Mouse (Mus musculus) spleen, adult 18-20 months (tissue): ENCODE measurements around the gene Selenoo.
A peak's percentile ranks its signal among the peaks of the same experiment; 100 is the strongest.

Experiments used
- DNase-seq, 2 experiments: peaks; one replicate each; pipeline ENCODE4 v3.0.0; 2022; ENCODE audit warnings: mixed read lengths in 2 of 2

Gene Selenoo

DNA sequence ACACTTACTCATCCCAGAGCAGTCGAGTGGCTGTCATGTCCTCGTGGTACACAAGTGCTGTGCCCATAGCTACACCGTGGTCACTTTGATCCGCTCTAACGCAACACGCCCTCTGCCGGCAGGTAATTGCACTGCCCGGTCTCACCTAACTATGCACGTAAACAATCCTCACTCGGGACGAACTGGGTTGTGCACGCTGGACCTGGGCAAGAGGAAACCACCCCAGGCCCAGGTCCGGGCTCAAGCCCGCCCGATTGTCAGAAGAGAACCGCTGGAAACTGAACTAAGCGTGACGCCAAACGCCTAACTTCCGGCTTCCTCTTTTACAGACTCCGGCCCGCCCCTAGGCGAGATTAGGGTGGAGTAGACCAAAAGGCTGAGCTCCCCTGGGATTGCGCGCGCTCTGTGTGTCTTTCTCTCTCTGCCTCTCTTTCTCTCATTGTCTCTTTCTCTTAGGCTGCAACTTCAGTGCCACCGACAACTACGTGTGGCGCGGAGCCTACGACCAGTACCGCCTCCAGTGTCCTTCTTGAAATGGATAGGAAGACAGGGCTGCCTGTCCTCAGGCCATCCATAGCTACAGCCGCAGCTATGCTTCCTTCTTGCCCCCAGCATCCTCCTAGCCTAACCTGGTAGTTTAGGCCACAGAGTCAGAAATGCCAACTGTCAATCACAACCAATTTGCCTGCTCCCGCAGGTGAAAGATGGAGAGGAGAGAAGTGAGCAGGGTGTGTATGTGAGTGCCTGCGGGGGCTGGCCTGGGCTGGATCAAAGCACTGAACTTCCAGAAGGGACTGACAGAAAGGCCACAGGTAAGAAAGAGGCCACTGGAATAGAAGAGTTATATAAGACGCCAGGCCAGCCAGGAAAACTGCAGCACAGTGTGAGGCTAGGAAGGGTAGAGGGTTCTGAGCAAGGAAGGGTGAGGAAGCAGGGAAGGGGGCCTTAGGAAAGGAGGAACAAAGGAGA is 39.8 kb downstream of the Selenoo start, which contains the start of gene Hdac10:
Gene Hdac10, minus strand, starts transcription at position 319 of the 969 bp plus-strand sequence.
- DNase-seq, result peak; percentile 83 to 86

- DNase-seq, result no peak
Observed at GRCm38 (mm10) chr15:89130245-89130644, 41.4 kb downstream of the Selenoo start.

DNA sequence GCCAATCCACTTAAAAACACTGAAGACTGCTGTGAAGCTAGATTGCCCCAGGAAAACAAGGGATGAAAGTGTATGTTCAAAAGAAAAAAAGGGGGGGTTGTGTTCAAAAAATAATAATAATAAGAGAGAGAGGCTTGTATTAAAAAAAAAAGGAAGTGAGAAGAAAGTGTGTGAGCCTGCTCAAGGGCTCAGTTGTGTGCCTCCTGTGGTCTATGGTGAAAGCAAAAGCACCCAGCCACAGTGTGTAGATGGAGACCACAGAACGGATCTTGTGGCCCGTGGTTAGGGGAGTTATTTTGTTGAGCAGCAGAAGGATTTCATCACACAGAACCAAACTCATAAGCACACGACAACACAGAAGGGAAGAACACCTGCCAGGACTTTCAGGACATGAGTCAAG is 42.4 kb downstream of the Selenoo start:
- DNase-seq, result peak; percentile 59 to 69

DNA sequence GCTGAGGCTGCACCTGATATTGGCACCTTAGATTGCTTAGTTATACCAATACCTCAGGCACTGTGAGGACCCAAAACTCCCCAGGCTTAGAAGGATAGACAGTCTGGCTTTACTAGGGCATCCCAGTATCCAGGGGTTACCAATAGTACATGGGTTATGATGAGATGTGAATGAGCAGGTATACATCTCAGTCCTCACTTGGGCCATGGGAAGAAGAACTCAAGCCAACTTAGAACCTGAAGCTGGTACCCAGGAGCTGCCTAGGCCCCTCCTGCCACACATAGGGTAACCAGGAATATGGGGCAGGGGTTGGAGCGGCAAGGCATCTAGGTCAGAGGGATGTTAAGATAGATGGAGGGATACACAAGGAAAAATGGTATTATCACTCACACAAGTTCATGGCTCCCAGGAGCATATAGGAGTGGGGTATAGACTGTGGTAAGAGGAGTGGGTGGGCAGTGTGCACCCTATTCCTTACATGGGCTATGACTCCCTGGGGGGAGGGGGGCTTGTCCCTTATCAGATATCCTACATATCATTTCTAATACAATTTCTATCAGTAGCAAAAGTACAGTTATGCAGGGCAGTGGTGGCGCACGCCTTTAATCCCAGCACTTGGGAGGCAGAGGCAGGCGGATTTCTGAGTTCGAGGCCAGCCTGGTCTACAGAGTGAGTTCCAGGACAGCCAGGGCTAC is 47.7 kb downstream of the Selenoo start:
- DNase-seq, result no peak

- DNase-seq, result no peak
Observed at GRCm38 (mm10) chr15:89137378-89138045, 48.6 kb downstream of the Selenoo start.

DNA sequence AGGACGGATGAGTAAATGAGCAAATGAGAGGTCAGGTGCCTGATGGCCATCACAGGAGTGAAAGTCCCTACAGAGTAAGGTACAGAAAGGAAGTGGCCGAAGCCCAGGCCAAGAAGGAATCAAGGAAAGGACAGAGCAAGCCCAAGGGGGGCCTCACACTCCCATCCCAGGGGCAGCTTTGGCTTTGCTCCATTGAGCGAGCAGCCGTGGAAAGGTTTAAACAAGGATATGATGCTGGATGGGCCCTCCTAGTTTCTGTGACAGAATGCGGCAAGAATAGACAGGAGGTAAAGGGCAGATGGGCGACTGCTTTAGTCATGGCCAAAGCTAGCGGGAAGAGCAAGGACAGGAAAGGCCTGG is 49.1 kb downstream of the Selenoo start:
- no peak for DNase-seq

DNA sequence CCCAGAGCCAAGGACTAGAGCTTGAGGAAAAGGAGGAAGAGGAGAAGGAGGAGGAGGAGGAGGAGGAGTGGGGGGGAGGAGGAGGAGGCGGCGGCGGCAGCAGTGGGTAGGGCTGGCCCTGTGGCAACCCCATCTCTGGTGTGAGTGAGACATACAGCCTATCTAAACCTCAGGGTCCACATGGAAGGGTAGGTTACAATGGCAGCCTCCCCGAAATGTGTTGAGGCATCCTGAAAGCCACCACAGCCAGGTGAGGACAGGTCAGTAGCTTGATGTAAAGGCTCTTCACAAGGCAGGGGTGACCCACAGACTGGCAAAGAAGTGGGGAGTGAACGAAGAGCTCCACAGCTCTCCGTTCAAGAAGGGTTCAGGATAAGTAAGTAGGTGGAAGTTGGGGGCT is 49.6 kb downstream of the Selenoo start:
- no peak for DNase-seq

DNA sequence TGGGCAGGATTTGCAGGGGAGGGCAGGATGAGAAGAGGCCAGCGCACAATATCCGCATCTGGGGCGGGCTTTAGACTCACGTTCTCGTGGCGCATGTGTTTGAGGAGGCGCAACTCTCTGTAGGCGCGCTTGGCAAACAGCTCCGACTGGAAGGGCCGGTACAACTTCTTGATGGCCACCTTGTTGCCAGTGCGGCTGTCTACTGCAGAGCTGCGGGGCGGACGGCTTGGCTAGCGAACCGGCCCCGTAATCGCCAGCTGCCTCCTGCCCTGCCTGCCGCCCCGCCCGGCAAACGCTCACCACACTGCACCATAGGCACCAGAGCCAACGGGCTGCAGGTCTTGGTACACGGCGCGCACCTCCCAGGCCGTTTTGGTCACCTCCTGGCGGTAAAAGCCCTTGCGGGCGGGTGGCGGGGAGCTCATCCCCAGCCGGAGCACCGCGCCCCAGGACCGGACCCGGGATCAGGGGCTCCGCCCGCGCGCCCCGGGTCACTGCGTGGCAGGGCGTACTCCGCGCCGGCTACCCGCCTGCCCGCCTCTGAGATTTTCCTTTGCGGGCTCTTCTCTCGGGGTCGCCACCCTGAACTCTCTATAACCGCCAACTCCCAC is 51.3 kb downstream of the Selenoo start:
- peak in 1 of 2 experiments; percentile 49 for DNase-seq

DNA sequence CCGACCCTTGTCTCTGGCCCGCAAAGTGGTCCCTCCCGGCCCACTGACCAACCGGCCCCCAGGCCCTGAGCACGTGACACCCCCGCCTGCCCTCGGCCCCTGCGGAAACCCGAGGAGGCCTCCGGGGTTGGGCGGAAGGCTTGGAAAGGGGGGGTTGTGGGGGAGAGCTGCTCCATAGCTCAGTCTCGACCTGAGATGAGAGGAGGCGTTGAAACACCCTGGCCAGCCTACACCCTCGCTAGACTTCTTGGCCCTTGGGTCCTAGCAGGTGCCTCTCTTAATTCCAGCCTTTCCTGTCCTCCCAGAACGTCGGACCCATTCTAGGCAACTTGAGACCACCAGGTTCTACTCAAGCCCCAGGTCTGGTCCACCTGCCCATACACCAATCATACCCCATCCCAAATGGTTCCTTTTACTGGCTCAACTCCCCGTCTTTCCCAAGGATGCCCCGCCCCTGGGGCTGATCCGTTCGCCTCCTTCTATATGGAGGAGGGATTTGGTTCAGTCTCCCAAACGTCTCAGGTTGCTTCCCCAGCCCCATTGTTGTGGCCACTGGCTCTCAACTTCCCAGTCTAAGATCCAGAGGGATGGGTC is 51.9 kb downstream of the Selenoo start, which contains the start of gene Mapk12:
Gene Mapk12, minus strand, starts transcription at position 45 of the 594 bp plus-strand sequence.
- peak in 1 of 2 experiments; percentile 45 for DNase-seq

DNA sequence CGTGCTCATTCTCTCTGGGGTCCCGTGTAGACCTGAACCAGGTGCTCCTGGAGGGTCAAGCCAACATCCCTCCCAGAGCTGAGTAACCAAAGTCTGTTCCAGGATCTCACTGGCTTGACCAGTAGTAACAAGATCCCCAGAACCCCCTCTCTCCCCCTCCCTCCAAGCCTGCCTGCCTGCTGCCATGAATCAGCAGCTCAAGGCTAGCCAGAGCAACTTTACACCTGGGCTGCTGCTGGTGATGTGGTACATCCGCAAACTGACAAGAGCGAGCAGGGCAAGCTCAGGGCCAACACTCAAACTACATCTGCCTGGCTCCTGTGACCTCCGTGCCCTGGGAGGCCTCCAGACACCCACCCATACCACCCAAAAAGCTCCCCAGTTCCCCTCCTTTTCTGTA is 52.6 kb downstream of the Selenoo start:
- DNase-seq, result no peak

DNA sequence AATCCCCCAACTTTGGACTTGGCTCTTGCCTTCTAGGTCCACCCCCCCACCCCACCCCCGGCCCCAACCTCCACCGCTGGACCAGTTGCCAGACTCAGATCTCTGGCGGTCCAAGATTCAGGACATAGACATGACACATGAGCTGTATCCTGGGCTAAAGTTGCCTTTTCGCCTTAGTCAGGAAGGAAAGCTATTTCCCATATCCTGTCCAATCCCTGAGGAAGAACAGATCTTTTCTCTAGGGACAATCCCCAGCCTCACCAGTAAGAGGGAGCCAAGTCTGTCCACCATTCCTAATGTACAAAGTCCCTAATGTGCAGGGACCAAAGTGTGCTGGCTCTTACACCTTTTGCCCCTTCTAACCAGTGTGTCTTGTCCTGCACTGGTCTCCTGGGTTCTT is 53.0 kb downstream of the Selenoo start:
- DNase-seq, result no peak

GRCm38 (mm10) chr15:89143134-89143533 is 54.2 kb downstream of the Selenoo start:
- DNase-seq, result no peak

- DNase-seq, result no peak
Observed at GRCm38 (mm10) chr15:89144965-89145364, 56.1 kb downstream of the Selenoo start.

GRCm38 (mm10) chr15:89145813-89146350 is 57.0 kb downstream of the Selenoo start:
- no peak for DNase-seq

- DNase-seq, result peak; percentile 68 to 80
Observed at GRCm38 (mm10) chr15:89146537-89146936, 57.7 kb downstream of the Selenoo start.

GRCm38 (mm10) chr15:89147024-89147423 is 58.1 kb downstream of the Selenoo start:
- peak; percentile 72 to 81 for DNase-seq

GRCm38 (mm10) chr15:89147456-89147855 is 58.6 kb downstream of the Selenoo start:
- no peak for DNase-seq

GRCm38 (mm10) chr15:89147895-89148294 is 59.0 kb downstream of the Selenoo start:
- no peak for DNase-seq

- DNase-seq, result peak in 1 of 2 experiments; percentile 28
Observed at GRCm38 (mm10) chr15:89148496-89149270, 59.8 kb downstream of the Selenoo start.

DNA sequence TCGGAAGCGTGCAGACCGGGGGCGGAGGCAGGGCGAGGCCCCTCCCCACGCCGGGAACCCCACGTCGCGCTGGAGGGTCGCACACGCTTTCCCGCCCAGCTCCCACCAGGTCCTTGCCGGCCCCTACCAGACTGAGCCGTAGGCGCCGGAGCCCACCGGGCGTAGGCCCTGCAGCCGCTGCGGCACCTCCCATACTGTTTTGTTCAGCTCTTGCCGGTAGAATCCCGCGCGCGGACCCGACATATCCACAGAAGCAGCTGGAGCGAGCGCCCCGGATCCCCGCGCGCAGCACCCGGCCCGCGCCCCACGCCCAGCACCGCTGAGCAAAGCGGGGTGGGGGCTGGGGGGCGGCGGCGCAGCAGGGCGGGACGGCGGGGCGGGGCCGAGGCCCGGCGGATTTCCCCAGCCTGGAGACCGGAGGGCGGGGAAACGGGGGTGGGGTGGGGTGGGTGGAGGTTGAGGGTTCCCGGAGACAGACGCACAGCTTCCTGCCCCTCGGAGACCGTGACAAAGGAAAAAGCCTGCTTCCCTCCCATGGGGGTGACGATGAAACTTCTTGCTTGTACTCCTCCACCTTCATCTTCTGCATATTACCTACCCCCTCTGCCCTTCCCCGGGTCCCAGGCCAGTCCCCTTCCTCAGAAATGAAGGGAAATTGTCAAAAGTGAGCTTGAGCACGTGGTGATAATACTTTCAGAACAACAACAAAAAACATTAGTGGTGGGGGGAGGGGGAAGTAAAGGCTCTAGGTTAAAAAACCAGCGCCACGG is 60.6 kb downstream of the Selenoo start, which contains the start of gene Mapk11:
Gene Mapk11, minus strand, starts transcription at position 358 of the 770 bp plus-strand sequence.
- DNase-seq, result peak; percentile 57 to 67
